Mouse (Mus musculus) neural tube, embryonic 14.5 days (tissue): Measurements from ENCODE around the gene Snapc5. TPM values are rescaled to one million over a fixed set of nuclear protein-coding genes. Genes with fewer than 3 reads are reported as not detected.
"Not testable (repeated sequence)": the region's sequence is repeated elsewhere in the genome, so short reads cannot be mapped to it uniquely, and the experiment has no call there.

Experiments
- ATAC-seq: fragments of 200-750 bp; cut with Nextera tagmentation; 2 replicates; pipeline ENCODE4 v1.8.0; 2017; ENCODE audit warnings: low read depth, mild to moderate bottlenecking, moderate TSS enrichment, moderate library complexity
- H3K27ac ChIP-seq: fragments of 300-500 bp; sonication (generic); 2 replicates; pipeline ENCODE4 v1.5.1; 2014; ENCODE audit warnings: low read depth, mild to moderate bottlenecking, control low read depth, low read length, moderate library complexity, mixed read lengths
- H3K27me3 ChIP-seq: fragments of 300-500 bp; sonication (generic); 2 replicates; pipeline ENCODE4 v1.6.1; 2014; ENCODE audit warnings: low read length; ENCODE audit not compliant: control insufficient read depth, insufficient read depth
- H3K36me3 ChIP-seq: fragments of 300-500 bp; sonication (generic); 2 replicates; pipeline ENCODE4 v1.6.1; 2014; ENCODE audit warnings: low read length, mixed read lengths; ENCODE audit not compliant: control insufficient read depth, insufficient read depth
- H3K4me1 ChIP-seq: fragments of 300-500 bp; sonication (generic); 2 replicates; pipeline ENCODE4 v1.6.1; 2014; ENCODE audit warnings: low read length; ENCODE audit not compliant: control insufficient read depth, insufficient read depth
- H3K4me2 ChIP-seq: fragments of 300-500 bp; sonication (generic); 2 replicates; pipeline ENCODE4 v1.6.1; 2014; ENCODE audit warnings: mild to moderate bottlenecking, low read depth, low read length, control low read depth
- H3K4me3 ChIP-seq: fragments of 300-500 bp; sonication (generic); 2 replicates; pipeline ENCODE4 v1.5.1; 2014; ENCODE audit warnings: low read depth, low read length, control low read depth, mixed read lengths
- H3K9ac ChIP-seq: fragments of 300-500 bp; sonication (generic); replicated peaks from 2 replicates; pipeline ENCODE4 v1.6.1; 2014; ENCODE audit warnings: low read depth, mild to moderate bottlenecking, control low read depth, low read length, mixed read lengths
- H3K9me3 ChIP-seq: fragments of 300-500 bp; sonication (generic); 2 replicates; pipeline ENCODE4 v1.6.1; 2016; ENCODE audit warnings: low read length; ENCODE audit not compliant: control insufficient read depth
- WGBS: fragments of 180-500 bp; shearing (Covaris S2); extraction: QIAGEN DNeasy Blood & Tissue Kit; methylation state at CpG from one replicate; pipeline ENCODE4 v1.1.7; 2014; 5-methylcytosine and 5-hydroxymethylcytosine counted together
- polyA plus RNA-seq: library from polyadenylated mRNA; unstranded; fragments of >200 nt; fragmentation: Nextera tagmentation; extraction: Ambion mirVana; gene quantifications from 2 replicates; pipeline ENCODE4 v1.2.1, GENCODE M21; 2014

Snapc5 gene
- polyA plus RNA-seq, 1 experiment from 2014 or later = 29.0 TPM

DNA sequence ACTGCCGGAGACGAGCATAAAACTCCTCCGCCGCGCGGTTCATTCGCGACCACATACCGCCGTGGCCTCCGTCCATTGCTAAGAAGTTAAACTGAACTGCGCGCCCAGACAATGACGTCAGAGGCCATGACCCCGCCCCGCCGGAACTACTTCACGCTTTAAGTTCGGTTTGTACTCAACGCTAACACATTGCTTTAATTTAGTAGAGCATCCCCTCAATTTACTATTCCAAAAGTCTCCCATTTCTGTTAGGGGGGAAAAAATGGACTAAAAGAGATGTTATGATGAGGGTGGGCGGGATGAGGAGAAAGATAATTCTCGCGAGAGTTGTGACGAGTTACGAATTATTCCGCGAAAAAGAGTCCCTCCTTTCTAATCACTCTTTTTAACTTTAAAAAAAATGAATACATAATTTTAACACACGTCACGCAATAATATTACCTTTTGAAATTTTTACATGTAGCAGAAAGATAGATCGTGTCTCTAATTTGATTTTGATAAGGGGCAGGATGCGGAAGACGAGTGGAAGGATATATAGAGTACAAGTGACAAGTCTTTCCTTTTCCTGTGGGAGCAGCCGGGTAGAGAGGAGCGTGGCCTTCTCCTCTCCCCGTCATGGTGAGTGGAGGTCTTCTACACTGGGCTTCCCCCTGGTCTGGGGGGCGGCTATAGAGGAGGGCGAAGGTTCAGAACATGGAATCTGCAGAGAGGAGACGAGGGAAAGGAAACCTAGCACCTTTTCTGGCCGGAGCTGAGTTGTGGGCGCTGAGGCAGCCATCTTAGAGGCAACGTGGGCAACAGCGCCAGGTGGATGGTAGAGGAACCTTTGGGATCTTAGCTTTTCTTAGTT lies 6.0 kb upstream of the Snapc5 start, which contains the start of the genes Zwilch and Rpl4:
Gene Zwilch (minus strand): TSS at position 289 of the 850 bp plus-strand sequence.
Gene Rpl4 (plus strand): TSS at position 560 of the 850 bp plus-strand sequence.
- ATAC-seq = peak; percentile 87
- Histone ChIP-seq H3K27ac (peak within 1 kb of the TSS; percentile 80), H3K9me3 (no peaks in the 10 kb centered on the region), H3K36me3 (peaks cover 31% of the 10 kb centered on the region), H3K4me3 (peak within 1 kb of the TSS; percentile 73), H3K4me2 (peak within 1 kb of the TSS; percentile 94), H3K4me1 (peaks cover 14% of the 10 kb centered on the region), H3K27me3 (no peaks in the 10 kb centered on the region), H3K9ac (peak within 1 kb of the TSS; percentile 59)
- under 1% methylated on average over 42 of the region's 42 CpGs for whole genome bisulfite sequencing

DNA sequence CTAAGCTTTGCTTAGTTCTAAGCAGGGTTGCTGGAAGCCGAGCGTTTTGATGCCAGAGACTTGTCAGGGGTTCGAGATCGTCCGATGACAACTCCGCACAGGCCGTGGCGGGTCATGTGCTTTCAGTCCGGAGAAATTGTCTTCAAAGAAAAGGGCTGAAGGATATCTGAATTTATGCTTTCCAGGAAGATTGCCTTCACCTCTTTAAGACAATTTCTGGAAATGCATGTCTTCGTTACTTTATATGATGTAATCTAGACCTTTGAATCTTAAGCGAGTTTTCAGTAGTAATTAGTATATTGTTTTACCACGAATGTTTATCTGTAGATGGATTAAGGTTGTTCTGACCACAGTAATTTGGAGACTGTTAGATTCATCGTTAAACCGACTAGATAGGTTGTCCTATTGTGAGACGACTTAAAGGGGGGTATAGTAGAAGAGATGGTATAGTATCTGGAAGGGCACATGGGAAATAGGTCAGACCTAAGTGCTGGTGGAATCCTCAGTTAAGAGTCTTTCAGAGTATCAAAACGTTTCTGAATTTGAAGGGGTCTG lies 5.3 kb upstream of the Snapc5 start:
- Histone ChIP-seq H3K27ac (peak overlapping the region; percentile 80), H3K4me1 (peaks cover 14% of the 10 kb centered on the region), H3K9ac (peak overlapping the region; percentile 59), H3K36me3 (peaks cover 38% of the 10 kb centered on the region), H3K9me3 (no peaks in the 10 kb centered on the region), H3K4me3 (peak overlapping the region; percentile 73), H3K4me2 (peak overlapping the region; percentile 94), H3K27me3 (no peaks in the 10 kb centered on the region)
- no peak for ATAC-seq
- WGBS = under 1% methylated on average over 16 of the region's 16 CpGs

DNA sequence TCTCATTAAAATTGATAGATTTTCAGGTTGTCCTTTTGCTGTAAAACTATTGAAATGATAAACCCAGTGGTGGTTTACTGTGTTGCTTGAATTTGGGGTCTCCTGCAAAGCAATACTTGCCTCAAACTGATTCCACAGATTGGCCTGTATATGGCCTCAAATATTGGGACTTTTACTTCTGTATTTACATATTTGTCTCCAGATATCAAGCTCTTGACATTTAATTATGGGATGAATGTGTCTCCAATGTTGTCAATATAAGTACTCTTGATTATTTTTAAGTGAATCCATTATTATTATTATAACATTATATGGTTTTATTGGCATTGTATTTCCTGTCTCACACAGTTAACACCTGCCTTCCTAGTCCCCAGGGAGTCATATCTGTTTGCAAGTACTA lies 4.7 kb upstream of the Snapc5 start:
- peak overlapping the region; percentile 73 for H3K4me3 ChIP-seq
- peaks cover 14% of the 10 kb centered on the region for H3K4me1 ChIP-seq
- H3K9ac ChIP-seq = peak overlapping the region; percentile 59; the same call in 1 of the 2 replicates
- ATAC-seq = no peak
- H3K4me2 ChIP-seq = peak overlapping the region; percentile 94
- peaks cover 38% of the 10 kb centered on the region for H3K36me3 ChIP-seq
- H3K27ac ChIP-seq = no peak overlapping the region
- no peaks in the 10 kb centered on the region for H3K27me3 ChIP-seq
- no peaks in the 10 kb centered on the region for H3K9me3 ChIP-seq

DNA sequence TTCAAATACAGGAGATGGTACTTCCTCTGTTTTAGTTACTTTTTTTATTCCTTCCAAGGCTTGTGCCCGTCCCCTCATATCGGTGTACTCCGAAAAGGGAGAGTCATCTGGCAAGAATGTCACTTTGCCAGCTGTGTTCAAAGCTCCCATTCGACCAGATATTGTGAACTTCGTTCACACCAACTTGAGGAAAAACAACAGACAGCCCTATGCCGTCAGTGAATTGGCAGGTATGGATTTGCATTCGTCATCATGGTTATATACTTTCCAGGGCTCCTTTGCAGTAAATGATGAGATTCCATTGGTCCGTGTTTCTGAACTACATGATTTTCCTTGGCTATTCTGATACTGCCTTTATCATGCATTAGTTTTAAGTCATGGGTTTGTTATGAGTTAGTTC lies 4.3 kb upstream of the Snapc5 start:
- no peaks in the 10 kb centered on the region for H3K27me3 ChIP-seq
- peak overlapping the region; percentile 94; the same call in 1 of the 2 replicates for H3K4me2 ChIP-seq
- H3K4me3 ChIP-seq = peak overlapping the region; percentile 73; the same call in 1 of the 2 replicates
- 71% methylated on average over 8 of the region's 8 CpGs for WGBS
- H3K27ac ChIP-seq = no peak overlapping the region
- H3K9me3 ChIP-seq = no peaks in the 10 kb centered on the region
- no peak overlapping the region for H3K9ac ChIP-seq
- ATAC-seq = no peak
- peaks cover 17% of the 10 kb centered on the region for H3K4me1 ChIP-seq
- peaks cover 38% of the 10 kb centered on the region for H3K36me3 ChIP-seq

DNA sequence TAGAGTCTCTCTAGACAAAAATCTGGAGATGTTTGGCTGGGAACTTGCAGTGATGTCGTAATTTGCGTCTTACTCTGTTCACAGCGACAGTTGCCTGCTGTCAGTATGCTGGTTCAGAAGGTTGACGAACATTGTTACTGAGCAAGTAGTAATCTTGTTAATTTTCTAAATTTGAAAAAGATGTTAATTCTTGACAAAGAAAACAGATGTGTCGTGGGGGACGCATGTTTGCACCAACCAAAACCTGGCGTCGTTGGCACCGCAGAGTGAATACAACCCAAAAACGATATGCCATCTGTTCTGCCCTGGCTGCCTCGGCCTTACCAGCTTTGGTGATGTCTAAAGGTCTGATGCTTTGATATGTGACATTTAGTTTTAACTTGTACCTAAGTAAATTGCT lies 3.7 kb upstream of the Snapc5 start:
- Histone ChIP-seq H3K4me1 (peaks cover 23% of the 10 kb centered on the region), H3K9me3 (no peaks in the 10 kb centered on the region), H3K9ac (no peak overlapping the region), H3K4me3 (no peak overlapping the region), H3K4me2 (no peak overlapping the region), H3K27me3 (no peaks in the 10 kb centered on the region), H3K36me3 (peaks cover 38% of the 10 kb centered on the region), H3K27ac (no peak overlapping the region)
- WGBS = 91% methylated on average over 11 of the region's 11 CpGs
- ATAC-seq = no peak

DNA sequence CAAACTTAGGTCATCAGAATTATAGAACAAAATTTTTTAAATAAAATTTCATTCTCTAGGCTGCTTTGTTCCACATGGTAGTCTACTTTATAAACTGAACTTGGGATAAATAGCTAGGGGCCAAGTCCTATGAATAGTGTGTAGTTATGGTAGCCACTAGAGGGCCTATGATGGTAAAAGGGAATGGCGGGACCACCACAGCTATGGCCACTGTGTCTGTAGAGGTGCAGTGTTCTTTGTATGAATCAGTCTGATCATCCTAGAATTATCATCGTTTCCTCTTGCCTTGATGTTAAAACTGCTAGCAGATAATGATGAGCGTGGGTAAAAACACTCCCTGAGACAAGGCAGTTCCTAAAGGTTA lies 482 bp upstream of the Snapc5 start:
- H3K4me3 ChIP-seq = peak overlapping the region; percentile 64
- peaks cover 18% of the 10 kb centered on the region for H3K4me1 ChIP-seq
- H3K9me3 ChIP-seq = no peaks in the 10 kb centered on the region
- peak overlapping the region; percentile 80; the same call in 1 of the 2 replicates for H3K27ac ChIP-seq
- peak; percentile 68 for ATAC-seq
- H3K4me2 ChIP-seq = peak overlapping the region; percentile 66
- H3K36me3 ChIP-seq = peaks cover 56% of the 10 kb centered on the region
- no peak overlapping the region; the same call in 1 of the 2 replicates for H3K9ac ChIP-seq
- 41% methylated on average over 3 of the region's 3 CpGs for WGBS
- H3K27me3 ChIP-seq = no peaks in the 10 kb centered on the region

DNA sequence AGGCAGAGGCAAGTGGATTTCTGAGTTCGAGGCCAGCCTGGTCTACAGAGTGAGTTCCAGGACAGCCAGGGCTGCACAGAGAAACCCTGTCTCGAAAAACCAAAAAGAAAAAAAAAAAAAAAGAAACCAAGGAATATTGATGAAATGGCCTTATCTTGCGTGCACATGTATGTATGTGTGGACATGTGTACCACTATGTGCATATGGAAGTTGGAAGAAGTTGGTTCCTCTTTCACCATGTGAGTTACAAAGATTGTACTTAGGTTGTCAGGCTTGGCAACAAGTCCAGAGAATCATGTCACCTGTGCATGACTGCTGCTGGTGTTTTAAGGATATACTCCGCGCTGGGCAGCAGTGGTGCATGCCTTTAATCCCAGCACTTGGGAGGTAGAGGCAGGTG lies 4.2 kb downstream of the Snapc5 start:
- H3K36me3 ChIP-seq = peaks cover 23% of the 10 kb centered on the region
- not testable (repeated sequence) for H3K9ac ChIP-seq
- WGBS = 90% methylated on average over 5 of the region's 5 CpGs

DNA sequence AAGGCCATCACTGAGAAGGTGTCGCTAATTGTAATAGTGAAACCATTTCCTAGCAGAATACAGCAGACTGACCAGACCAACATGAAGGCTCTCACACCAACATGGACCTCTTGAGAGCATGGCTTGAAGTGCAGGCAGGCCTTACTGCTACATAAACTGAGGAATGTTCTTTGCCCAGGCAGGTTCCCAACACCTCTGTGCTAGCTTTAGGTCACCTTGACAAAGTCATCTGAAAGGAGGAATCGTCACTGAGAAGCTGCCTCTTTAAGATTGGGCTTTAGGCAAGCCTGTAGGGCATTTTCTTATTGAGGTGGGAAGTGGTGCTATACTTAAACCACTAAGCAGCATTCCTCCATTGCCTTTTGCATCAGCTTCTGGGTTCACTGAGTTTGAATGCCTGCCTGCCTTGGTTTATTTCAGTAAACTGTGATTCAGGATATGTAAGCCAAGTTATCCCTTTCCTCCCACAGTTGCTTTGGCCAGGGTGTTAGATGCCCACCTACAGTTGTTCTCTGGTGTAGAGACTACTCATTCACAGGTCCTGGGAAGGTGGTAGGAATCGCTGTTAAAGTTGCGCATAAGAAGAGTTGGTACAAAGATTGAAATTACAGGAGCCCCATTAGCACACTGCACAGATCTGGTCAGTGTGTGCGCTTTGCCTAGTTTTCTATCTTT lies 5.2 kb downstream of the Snapc5 start:
- Histone ChIP-seq H3K4me3 (no peak overlapping the region), H3K36me3 (peaks cover 18% of the 10 kb centered on the region), H3K27me3 (no peaks in the 10 kb centered on the region), H3K9ac (no peak overlapping the region), H3K4me2 (no peak overlapping the region), H3K4me1 (peaks cover 9% of the 10 kb centered on the region; the same call in 1 of the 2 replicates), H3K9me3 (no peaks in the 10 kb centered on the region), H3K27ac (no peak overlapping the region)
- WGBS = 94% methylated on average over 5 of the region's 5 CpGs
- no peak for ATAC-seq

More for the DNA sequence above, 4.2 kb downstream of the Snapc5 start:
- not testable (repeated sequence) for H3K9me3 ChIP-seq, H3K4me1 ChIP-seq, ATAC-seq, H3K27ac ChIP-seq, H3K4me2 ChIP-seq, H3K27me3 ChIP-seq, H3K4me3 ChIP-seq
